Comparison of ENCODE assay signal across 27 mouse cellular contexts in genomic region chr7:97327376-97327775, GRCm38 (mm10).
"Had no signal": no experiment of that assay in that cellular context is flagged by ENCODE, and none has a peak within 500 bp of the region (broad histone marks: within the 10 kb centered on the region; RNA-seq: fewer than 3 reads in every experiment).

No protein-coding gene starts in this region.

- H3K4me2 ChIP-seq: heart, embryonic 11.5 days; heart, embryonic 13.5 days; heart, embryonic 15.5 days; hindbrain, embryonic 13.5 days; hindbrain, embryonic 15.5 days; kidney, embryonic 15.5 days; limb, embryonic 12.5 days; liver, embryonic 11.5 days; liver, embryonic 13.5 days; liver, embryonic 15.5 days had no signal

- DNase-seq: gastrocnemius, postnatal 14 days; gastrocnemius, postnatal 36 days; heart, adult 11 months; heart, adult 2 months; heart, postnatal 14 days; heart, postnatal 36 days; kidney, adult 11 months; kidney, adult 2 months; kidney, adult 9 months; kidney, postnatal 14 days; kidney, postnatal 36 days; layer of hippocampus, adult 9-11 months; layer of hippocampus, postnatal 36 days; liver; liver, embryonic 13.5 days had no signal

- H3K9ac ChIP-seq: heart, embryonic 13.5 days; heart, embryonic 15.5 days; hindbrain, embryonic 13.5 days; hindbrain, embryonic 15.5 days; kidney, embryonic 15.5 days; limb, embryonic 12.5 days; liver, embryonic 13.5 days; liver, embryonic 15.5 days had no signal

- H3K27ac ChIP-seq: heart, adult 2 months; heart, embryonic 13.5 days; heart, embryonic 15.5 days; hindbrain, embryonic 13.5 days; hindbrain, embryonic 15.5 days; hindbrain, postnatal 0 days; kidney, embryonic 15.5 days; kidney, postnatal 0 days; limb, embryonic 10.5 days; limb, embryonic 12.5 days; liver, embryonic 13.5 days; liver, embryonic 15.5 days had no signal

- H3K4me3 ChIP-seq: heart, adult 2 months; heart, embryonic 13.5 days; heart, embryonic 15.5 days; hindbrain, embryonic 13.5 days; hindbrain, embryonic 15.5 days; kidney, embryonic 15.5 days; limb, embryonic 10.5 days; limb, embryonic 12.5 days; liver, embryonic 13.5 days; liver, embryonic 15.5 days had no signal

- H3K36me3 ChIP-seq: heart, embryonic 13.5 days; heart, embryonic 15.5 days; kidney, embryonic 15.5 days; limb, embryonic 10.5 days; limb, embryonic 12.5 days; liver, embryonic 13.5 days; liver, embryonic 15.5 days had no signal

- H3K9me3 ChIP-seq: heart, embryonic 13.5 days; heart, embryonic 15.5 days; hindbrain, embryonic 13.5 days; hindbrain, embryonic 15.5 days; kidney, embryonic 15.5 days; limb, embryonic 10.5 days; limb, embryonic 12.5 days; liver, embryonic 13.5 days; liver, embryonic 15.5 days had no signal
